Mouse (Mus musculus): ENCODE measurements at regions not wholly inside any gene's neighbourhood (a gene's known extent, or its start where the extent isn't known, plus 50 kb on each side); places are given as distances from the start of the nearest gene placed in this dataset.
A peak's percentile ranks its signal among the peaks of the same experiment; 100 is the strongest.

- Histone ChIP-seq H3K4me3 (no peak overlapping the region), H3K4me2 (peak overlapping the region; percentile 47), H3K9me3 (replicated peaks) (no peaks in the 10 kb centered on the region), H3K9ac (no peak overlapping the region), H3K36me3 (no peaks in the 10 kb centered on the region), H3K4me1 (replicated peaks) (no peaks in the 10 kb centered on the region), H3K27me3 (replicated peaks) (no peaks in the 10 kb centered on the region), H3K27ac (ENCODE audit: poor library complexity, severe bottlenecking) (no peak overlapping the region)
- ATAC-seq (ENCODE audit: insufficient number of reproducible peaks, low FRiP score): no peak
- WGBS: 12% methylated on average over 11 of the region's 11 CpGs
Observed at GRCm38 (mm10) chr17:93817656-93818055, 618.8 kb downstream of the Adcyap1 start.

Measured in heart, embryonic 12.5 days (tissue).